Mouse (Mus musculus) brown adipose tissue, adult 24 weeks (tissue): ENCODE results near the gene Grb10. TPM values are rescaled to one million over a fixed set of nuclear protein-coding genes. Genes with fewer than 3 reads are reported as not detected.

ENCODE experiments used
- H3K27ac ChIP-seq: fragments of 200-500 bp; replicated peaks from 2 replicates; pipeline ENCODE4 v1.5.1; 2012; ENCODE audit warnings: low read depth, mild to moderate bottlenecking, low read length
- H3K4me1 ChIP-seq: fragments of 200-500 bp; 2 replicates; pipeline ENCODE4 v1.6.1; 2012; ENCODE audit warnings: low read length, mixed read lengths; ENCODE audit not compliant: control insufficient read depth, insufficient read depth, insufficient read length
- H3K4me3 ChIP-seq: fragments of 200-500 bp; 2 replicates; pipeline ENCODE4 v1.5.1; 2012; ENCODE audit warnings: low read depth, mild to moderate bottlenecking, low read length, moderate library complexity; ENCODE audit not compliant: insufficient read depth
- polyA plus RNA-seq: library from polyadenylated mRNA; stranded (reverse); fragments of >200 nt; gene quantifications from 2 replicates; pipeline ENCODE4 v1.2.4, GENCODE M21; 2012; ENCODE audit not compliant: missing spikeins, insufficient read depth, insufficient read length

The Grb10 gene
- 6.2 and 6.4 TPM in 2 replicates for polyA plus RNA-seq

- H3K4me1 ChIP-seq: no peaks in the 10 kb centered on the region
- H3K4me3 ChIP-seq: peak within 1 kb of the TSS; percentile 63
- H3K27ac ChIP-seq: peak within 1 kb of the TSS; percentile 31; the same call in 1 of the 2 replicates
Measured at GRCm38 (mm10) chr11:12038470-12038985, at the start of gene Grb10. Gene Grb10, minus strand, starts transcription at chr11:12038683.

GRCm38 (mm10) chr11:12081638-12082037 lies 43.2 kb upstream of the Grb10 start:
- no peak overlapping the region for H3K4me3 ChIP-seq
- no peak overlapping the region for H3K27ac ChIP-seq
- no peaks in the 10 kb centered on the region for H3K4me1 ChIP-seq

GRCm38 (mm10) chr11:12079231-12079630 lies 40.7 kb upstream of the Grb10 start:
- Histone ChIP-seq H3K4me1 (no peaks in the 10 kb centered on the region), H3K27ac (no peak overlapping the region), H3K4me3 (no peak overlapping the region)

GRCm38 (mm10) chr11:12075449-12075848 lies 37.0 kb upstream of the Grb10 start:
- Histone ChIP-seq H3K4me1 (no peaks in the 10 kb centered on the region), H3K4me3 (no peak overlapping the region), H3K27ac (no peak overlapping the region)

- no peaks in the 10 kb centered on the region for H3K4me1 ChIP-seq
- H3K4me3 ChIP-seq: no peak overlapping the region
- H3K27ac ChIP-seq: no peak overlapping the region
Measured at GRCm38 (mm10) chr11:12073394-12074226, 35.1 kb upstream of the Grb10 start.

GRCm38 (mm10) chr11:12072322-12072721 lies 33.8 kb upstream of the Grb10 start:
- H3K4me3 ChIP-seq: no peak overlapping the region
- H3K27ac ChIP-seq: no peak overlapping the region
- no peaks in the 10 kb centered on the region for H3K4me1 ChIP-seq

- Histone ChIP-seq H3K27ac (no peak overlapping the region), H3K4me1 (no peaks in the 10 kb centered on the region), H3K4me3 (no peak overlapping the region)
Measured at GRCm38 (mm10) chr11:12059005-12059404, 20.5 kb upstream of the Grb10 start.

- H3K4me1 ChIP-seq: no peaks in the 10 kb centered on the region
- H3K27ac ChIP-seq: no peak overlapping the region
- H3K4me3 ChIP-seq: no peak overlapping the region
Measured at GRCm38 (mm10) chr11:12048547-12049327, 10.3 kb upstream of the Grb10 start.

- H3K4me3 ChIP-seq: no peak overlapping the region
- H3K4me1 ChIP-seq: no peaks in the 10 kb centered on the region
- no peak overlapping the region for H3K27ac ChIP-seq
Measured at GRCm38 (mm10) chr11:12048135-12048534, 9.7 kb upstream of the Grb10 start.

- Histone ChIP-seq H3K4me3 (no peak overlapping the region), H3K4me1 (no peaks in the 10 kb centered on the region), H3K27ac (no peak overlapping the region)
Measured at GRCm38 (mm10) chr11:12044245-12044644, 5.8 kb upstream of the Grb10 start.

GRCm38 (mm10) chr11:12041787-12042186 lies 3.3 kb upstream of the Grb10 start:
- Histone ChIP-seq H3K4me3 (no peak overlapping the region), H3K27ac (no peak overlapping the region), H3K4me1 (no peaks in the 10 kb centered on the region)

GRCm38 (mm10) chr11:12041379-12041778 lies 2.9 kb upstream of the Grb10 start:
- Histone ChIP-seq H3K27ac (no peak overlapping the region), H3K4me1 (no peaks in the 10 kb centered on the region), H3K4me3 (no peak overlapping the region)

- H3K27ac ChIP-seq: no peak overlapping the region
- H3K4me1 ChIP-seq: no peaks in the 10 kb centered on the region
- no peak overlapping the region for H3K4me3 ChIP-seq
Measured at GRCm38 (mm10) chr11:12040391-12040790, 1.9 kb upstream of the Grb10 start.

- Histone ChIP-seq H3K27ac (no peak overlapping the region), H3K4me3 (no peak overlapping the region)
Measured at GRCm38 (mm10) chr11:12039748-12040147, 1.3 kb upstream of the Grb10 start.

GRCm38 (mm10) chr11:12039098-12039497 lies 615 bp upstream of the Grb10 start:
- H3K4me3 ChIP-seq: no peak overlapping the region
- no peak overlapping the region for H3K27ac ChIP-seq
- no peaks in the 10 kb centered on the region for H3K4me1 ChIP-seq

More at GRCm38 (mm10) chr11:12039748-12040147, 1.3 kb upstream of the Grb10 start:
- no peaks in the 10 kb centered on the region for H3K4me1 ChIP-seq
